Mouse (Mus musculus) embryo, embryonic 11.5 days (tissue): ENCODE data around the gene Thrap3.
"Not testable (repeated sequence)": the region's sequence is repeated elsewhere in the genome, so short reads cannot be mapped to it uniquely, and the experiment has no call there.

Experiments
- DNase-seq: peaks from one replicate; pipeline ENCODE4 v3.0.0-alpha.2; 2012; ENCODE audit warnings: low read depth, low spot score

Gene Thrap3

GRCm38 (mm10) chr4:126165092-126165491 is 37.5 kb downstream of the Thrap3 start:
- DNase-seq: not testable (repeated sequence)

GRCm38 (mm10) chr4:126163685-126164084 is 38.9 kb downstream of the Thrap3 start:
- no peak for DNase-seq

DNA sequence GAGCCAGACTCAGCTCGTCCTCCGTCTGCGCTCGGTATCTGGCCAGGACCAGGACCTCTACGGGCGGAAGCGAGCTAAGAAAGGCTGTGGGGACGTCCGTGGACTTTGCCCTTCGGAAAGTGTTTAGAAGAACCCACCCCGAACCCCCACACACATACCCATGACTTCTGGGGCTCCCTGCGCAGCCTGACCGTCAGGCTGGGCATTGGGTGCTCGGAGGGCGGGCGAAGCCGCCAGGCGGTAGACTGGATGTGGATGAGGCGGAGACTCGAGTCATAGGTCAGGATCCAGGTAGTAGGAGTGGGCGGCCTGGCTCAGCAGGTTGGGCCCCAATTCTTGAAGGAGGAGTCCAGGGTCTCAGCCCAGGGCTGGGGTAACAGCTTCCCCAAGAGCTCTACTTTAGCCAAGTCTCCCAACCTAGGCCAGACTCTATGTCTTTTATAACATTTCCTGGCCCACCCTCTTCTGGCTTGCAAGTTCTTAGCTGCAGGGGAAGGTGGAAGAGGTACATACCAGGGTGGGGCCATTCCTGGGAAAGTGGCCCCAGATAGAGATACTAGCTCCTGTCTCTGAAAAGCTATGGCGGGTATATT is 39.4 kb downstream of the Thrap3 start, which contains the start of gene Sh3d21:
Gene Sh3d21, minus strand, starts transcription at position 425 of the 593 bp plus-strand sequence.
- no peak for DNase-seq

DNA sequence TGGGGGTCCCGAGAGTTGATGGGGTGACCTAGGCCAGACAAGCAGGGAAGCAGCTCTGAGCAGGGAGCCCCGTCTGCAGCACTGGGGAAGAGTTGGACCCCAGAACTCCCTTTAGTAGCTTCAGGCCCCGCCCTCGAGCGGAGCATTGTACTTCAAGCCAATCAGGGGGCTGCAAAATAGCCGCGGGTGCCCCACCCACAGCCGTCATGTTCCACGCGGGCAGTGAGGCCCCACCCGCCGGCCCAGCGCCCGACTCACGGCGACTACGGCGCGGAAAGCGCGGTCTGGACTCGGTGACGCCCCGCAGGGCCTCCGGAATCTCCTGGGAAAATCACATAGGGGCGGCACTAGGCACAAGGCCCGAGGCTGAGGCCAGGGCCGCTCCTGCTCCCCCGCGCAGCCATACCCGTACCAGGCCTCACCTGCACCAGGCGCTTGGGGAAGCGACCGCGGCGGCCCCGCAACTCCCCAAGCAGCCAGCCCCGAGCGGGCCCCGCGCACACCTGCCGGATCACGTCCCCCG is 40.0 kb downstream of the Thrap3 start:
- peak; percentile 72 for DNase-seq

DNA sequence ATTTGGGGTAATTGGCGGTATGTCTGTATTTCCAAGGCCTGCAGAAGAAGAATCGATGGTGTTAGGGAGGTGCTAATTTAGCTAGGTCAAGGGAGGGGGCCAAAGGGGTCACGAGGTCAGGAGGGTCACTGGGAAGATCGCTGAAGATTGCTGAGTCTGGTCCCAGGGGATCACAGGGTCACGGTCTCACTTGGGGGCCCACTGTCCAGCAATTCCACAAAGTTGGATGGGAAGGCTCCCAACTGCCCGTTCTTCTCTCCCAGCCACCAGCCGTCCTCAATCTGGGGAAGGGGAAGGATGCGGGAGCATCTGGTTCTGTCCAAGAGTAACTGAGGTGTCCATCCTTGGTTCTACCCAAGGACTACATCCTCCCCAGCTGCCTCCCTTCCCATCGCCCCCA is 40.6 kb downstream of the Thrap3 start:
- no peak for DNase-seq

DNA sequence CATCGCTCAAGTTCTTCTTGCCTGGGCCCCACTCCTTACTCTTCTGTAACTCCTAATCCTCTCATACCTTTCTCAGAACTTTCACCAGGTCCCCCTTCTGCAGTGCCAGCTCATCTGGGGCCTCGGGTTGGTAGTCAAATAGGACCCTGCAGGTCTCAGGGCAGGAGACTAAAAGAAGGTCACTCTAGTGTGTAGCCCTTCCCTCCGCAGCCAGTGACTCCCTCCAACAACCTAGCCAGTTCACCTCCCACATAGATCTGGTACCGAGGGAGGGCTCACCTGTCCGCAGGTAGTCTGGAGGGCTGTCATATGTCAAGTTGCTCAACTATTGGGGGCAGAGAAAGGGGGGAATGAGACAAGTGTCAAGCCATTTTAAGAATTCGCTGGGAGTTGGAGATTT is 41.1 kb downstream of the Thrap3 start:
- no peak for DNase-seq

DNA sequence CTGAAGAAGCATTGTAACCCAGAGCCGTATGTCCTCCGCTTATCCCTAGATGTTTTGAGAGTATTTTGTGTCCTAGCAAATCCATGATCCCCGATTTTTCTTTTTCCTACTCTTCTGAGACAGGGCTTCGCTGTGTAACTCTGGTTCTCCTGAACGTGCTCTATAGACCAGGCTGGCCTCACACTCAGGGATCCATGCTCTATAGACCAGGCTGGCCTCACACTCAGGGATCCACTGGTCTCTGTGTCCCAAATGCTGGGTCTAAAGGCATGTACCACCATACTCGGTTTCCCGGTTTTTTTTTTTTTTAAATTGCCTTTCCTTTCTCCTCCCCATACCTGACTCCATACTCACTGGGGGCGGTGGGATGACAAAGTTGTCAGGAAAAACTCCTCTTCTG is 41.6 kb downstream of the Thrap3 start:
- DNase-seq: no peak

DNA sequence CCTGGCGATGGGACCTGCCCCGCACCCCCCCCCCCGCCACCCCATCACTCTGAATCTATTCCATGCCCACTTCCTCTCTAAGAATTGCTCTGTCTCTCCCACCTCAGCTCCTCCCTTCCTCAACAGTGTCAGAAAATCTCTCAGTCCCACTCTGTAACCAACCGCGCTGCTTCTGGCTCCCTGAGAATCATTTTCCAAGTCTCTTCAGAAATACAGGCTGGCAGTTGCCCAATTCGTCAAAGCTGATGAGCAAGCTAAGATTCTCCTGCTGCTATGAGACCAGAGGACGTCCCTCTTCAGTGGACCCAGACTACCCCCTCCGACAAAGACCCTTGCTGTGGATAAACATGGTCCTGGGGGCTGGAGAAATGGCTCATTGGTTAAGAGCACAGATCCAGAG is 43.1 kb downstream of the Thrap3 start:
- no peak for DNase-seq

DNA sequence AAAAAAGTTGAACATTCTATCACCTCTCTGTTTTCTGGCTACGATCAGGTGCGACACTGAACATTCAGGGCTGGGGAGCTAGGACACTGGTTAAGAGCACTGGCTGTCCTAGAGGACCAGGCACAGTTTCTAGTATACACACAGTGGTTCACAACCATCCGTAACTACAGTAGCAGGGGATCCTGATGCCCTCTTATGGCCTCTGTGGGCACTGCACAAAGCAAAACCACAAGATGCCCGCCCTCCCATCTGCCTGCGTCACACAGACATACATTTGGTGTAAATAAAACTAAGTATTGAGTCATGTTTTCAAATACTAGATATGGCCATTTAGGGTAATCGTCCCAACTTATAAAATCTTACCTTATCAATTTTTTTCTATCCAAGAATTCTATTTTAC is 45.0 kb downstream of the Thrap3 start:
- no peak for DNase-seq

DNA sequence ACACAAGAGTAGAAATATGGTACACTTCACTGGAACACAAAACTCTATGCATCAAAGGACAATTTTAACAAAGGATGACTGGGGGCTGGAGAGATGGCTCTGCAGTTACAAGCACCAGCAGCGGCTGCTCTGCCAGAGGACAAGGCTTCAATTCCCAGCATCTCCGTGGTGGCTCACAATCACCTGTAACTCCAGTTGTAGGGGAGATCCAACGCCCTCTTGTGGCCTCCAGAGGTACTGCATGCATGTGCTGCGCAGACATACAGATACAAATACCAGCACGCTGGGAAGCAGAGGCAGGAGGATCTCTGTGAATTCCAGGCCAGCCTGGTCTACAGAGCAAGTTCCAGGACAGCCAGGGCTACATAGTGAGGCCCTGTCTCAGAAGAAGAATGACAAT is 45.9 kb downstream of the Thrap3 start:
- DNase-seq: no peak

- DNase-seq: no peak
Observed at GRCm38 (mm10) chr4:126155869-126156268, 46.7 kb downstream of the Thrap3 start.

- DNase-seq: no peak
Observed at GRCm38 (mm10) chr4:126155183-126155582, 47.4 kb downstream of the Thrap3 start.

GRCm38 (mm10) chr4:126152864-126153263 is 49.7 kb downstream of the Thrap3 start:
- no peak for DNase-seq

GRCm38 (mm10) chr4:126151701-126152440 is 50.7 kb downstream of the Thrap3 start:
- DNase-seq: no peak

DNA sequence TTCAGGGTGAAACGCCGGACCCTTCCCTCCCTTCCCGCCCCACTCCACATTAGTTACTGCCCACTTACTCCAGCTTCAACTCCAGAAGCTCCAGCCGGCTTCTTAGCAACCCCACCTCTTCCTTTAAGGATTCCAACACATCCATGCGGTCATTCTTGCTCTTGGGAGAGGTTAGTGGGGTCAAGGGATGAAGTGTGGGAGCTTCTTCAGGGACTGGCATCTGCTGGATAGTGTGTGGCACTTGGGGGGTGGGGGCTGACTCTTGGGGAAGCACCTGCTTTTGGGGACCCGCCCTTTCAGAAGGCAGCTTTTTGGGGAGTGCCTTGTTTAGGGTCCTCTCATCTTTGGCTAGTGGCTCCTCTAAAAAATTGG is 51.6 kb downstream of the Thrap3 start:
- no peak for DNase-seq

- peak; percentile 86 for DNase-seq
Observed at GRCm38 (mm10) chr4:126150297-126150948, 52.1 kb downstream of the Thrap3 start.

DNA sequence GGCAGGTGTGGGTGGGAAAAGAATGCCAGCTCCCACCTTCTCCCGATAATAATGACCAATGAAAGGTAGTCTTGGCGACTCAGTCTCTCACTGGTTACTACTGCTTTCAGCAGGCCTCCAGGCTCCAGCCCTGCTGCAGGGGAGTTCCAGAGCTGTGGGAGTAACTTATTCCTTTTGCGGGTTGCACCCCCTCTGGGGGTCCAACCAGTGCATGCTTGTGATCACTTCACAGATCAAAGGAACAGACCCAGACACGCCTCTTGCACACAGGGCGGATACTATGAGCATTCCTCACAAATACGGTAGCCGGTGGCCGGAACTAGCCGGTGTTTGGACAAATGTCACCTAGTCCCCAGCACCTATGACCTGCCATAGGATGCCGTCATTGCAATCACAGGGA is 52.8 kb downstream of the Thrap3 start:
- no peak for DNase-seq

DNA sequence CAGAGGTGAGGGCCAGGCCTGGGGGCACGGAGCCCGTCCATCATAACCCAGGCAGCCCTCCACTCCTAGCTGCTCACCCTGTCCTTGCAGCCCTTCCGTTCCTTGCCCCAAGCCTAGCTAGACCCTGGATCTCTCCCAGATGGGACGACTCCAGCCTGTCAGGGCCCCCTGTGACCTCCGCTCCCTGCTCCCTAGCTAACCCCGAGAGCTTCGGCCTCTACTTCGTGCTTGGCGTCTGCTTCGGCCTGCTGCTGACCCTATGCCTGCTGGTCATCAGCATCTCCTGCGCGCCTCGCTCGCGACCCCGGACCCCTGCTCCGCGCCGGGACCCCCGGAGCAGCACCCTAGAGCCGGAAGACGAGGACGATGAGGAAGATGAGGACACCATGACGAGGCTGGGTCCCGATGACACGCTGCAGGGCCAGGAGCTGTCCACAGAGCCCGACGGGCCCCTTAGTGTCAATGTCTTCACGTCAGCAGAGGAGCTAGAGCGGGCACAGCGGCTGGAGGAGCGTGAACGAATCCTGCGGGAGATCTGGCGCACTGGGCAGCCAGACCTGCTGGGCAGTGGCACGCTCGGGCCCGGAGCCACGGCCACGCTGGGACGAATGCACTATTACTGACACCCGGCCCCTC is 53.4 kb downstream of the Thrap3 start:
- no peak for DNase-seq

- no peak for DNase-seq
Observed at GRCm38 (mm10) chr4:126148161-126148961, 54.2 kb downstream of the Thrap3 start.

GRCm38 (mm10) chr4:126147533-126148160 is 54.9 kb downstream of the Thrap3 start, which contains the start of gene Eva1b:
Gene Eva1b (plus strand): TSS chr4:126147744.
- peak; percentile 69 for DNase-seq
